Mouse (Mus musculus): Measurements from ENCODE around the gene Fmnl1. TPM values are rescaled to one million over a fixed set of nuclear protein-coding genes. Genes with fewer than 3 reads are reported as not detected.

Gene Fmnl1
- 3.8 and 4.0 TPM in 2 replicates for polyA plus RNA-seq (2015; fragmentation: Nextera tagmentation; extraction: Ambion mirVana)

DNA sequence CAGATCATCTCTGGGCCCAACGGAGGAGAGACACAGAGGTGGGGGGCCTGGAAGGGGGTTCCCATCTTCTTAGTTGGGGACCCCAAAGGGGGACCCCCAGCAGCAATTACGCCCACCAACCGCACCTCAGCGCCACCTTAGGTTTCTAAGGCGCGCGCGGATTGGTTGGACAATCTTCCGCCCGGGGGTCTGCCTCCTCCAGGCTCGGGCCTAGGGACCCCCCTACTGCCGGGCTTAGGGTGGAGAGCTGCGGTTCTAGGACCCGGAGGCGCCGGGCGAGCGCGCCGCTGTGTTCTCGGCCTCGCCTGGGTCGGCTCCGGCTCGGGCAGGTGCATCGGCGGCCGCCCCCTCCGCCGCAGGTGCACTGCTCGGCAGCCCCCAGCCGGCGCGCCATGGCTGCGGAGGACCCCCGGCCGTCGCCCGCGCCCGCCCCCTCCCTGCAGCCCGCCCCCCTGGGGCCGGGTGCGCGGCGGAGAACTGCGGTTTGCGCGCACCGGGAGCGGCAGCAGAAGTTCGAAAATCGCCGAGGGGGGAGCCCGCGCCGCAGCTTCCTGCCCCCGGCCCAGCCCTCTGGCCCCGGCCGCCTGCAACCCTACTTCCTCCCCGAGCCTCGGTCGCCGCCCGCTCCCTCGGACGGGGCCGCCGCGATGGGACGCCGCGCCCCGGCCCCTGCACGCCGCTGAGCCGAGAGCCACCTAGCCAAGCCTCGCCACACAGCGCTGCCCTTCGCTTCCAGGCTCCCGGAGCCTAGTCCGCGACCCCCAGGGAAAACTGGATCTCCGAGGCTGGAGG is at the start of gene Fmnl1:
TSS of gene Fmnl1 (plus strand) at position 614 of the 792 bp plus-strand sequence.
- Histone ChIP-seq H3K4me3 (replicated peaks) (peak within 1 kb of the TSS; percentile 54), H3K27ac (no peak within 1 kb of the TSS), H3K36me3 (no peaks in the 10 kb centered on the region), H3K4me1 (peaks cover 9% of the 10 kb centered on the region), H3K27me3 (replicated peaks) (peaks cover 33% of the 10 kb centered on the region), H3K4me2 (peak within 1 kb of the TSS; percentile 96), H3K9me3 (no peaks in the 10 kb centered on the region), H3K9ac (peak within 1 kb of the TSS; percentile 39)
- under 1% methylated on average over 81 of the region's 84 CpGs for WGBS
- ATAC-seq (ENCODE audit: insufficient read depth, low FRiP score, low read depth): 0 out of 2 replicates have a peak, but pooled peaks have one; percentile 36

DNA sequence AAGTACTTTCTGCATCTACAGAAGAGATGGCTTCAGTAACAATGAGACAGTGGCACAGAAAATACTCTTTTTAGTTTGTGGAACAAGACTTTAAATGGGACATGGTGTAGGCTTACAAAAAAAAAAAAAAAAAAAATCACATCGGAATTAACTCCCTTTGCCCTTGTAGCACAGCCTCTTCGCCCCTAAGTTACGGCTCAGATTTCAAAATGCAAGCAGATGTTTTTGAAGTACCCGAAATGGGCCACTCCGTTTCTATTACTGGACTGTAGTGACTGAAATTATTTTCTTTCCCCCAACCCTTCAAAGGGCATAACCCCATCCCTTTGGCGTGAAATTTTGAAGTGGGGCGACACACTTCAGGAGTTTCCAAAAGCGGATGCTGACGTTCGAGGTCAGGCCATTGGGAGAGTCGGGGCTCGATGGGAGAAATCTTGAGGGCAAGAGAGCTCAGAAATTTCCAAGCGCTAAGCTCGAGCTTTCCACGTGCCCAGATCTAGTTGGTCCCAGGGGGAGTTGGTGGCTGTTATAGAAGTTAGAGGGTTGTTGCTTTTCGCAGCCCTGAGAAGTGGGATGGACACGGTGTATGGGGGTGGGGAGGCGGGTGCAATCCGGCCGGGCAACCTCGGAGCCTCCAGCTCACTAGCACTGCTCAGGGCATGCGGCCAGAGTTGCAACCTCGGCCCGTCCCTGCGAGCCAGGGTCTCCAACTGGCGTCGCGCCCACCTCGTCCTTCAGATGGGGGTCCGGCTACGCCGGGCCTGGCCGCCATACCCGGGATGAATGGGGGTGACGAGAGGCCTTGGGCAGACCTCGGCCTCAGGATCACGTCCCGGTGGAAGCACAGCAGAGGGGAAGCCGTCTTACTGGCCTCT is 39.0 kb upstream of the Fmnl1 start, which contains the start of gene Hexim2:
TSS of gene Hexim2 (plus strand) at position 729 of the 875 bp plus-strand sequence.
- Histone ChIP-seq H3K36me3 (no peaks in the 10 kb centered on the region), H3K9ac (peak within 1 kb of the TSS; percentile 99), H3K4me3 (replicated peaks) (peak within 1 kb of the TSS; percentile 92), H3K9me3 (no peaks in the 10 kb centered on the region), H3K27ac (peak within 1 kb of the TSS; percentile 97), H3K4me2 (peak within 1 kb of the TSS; percentile 70), H3K27me3 (replicated peaks) (no peaks in the 10 kb centered on the region), H3K4me1 (peaks cover 24% of the 10 kb centered on the region)
- peak; percentile 40; the same call in 1 of the 2 replicates for ATAC-seq (ENCODE audit: insufficient read depth, low FRiP score, low read depth)
- WGBS: under 1% methylated on average over 39 of the region's 39 CpGs

DNA sequence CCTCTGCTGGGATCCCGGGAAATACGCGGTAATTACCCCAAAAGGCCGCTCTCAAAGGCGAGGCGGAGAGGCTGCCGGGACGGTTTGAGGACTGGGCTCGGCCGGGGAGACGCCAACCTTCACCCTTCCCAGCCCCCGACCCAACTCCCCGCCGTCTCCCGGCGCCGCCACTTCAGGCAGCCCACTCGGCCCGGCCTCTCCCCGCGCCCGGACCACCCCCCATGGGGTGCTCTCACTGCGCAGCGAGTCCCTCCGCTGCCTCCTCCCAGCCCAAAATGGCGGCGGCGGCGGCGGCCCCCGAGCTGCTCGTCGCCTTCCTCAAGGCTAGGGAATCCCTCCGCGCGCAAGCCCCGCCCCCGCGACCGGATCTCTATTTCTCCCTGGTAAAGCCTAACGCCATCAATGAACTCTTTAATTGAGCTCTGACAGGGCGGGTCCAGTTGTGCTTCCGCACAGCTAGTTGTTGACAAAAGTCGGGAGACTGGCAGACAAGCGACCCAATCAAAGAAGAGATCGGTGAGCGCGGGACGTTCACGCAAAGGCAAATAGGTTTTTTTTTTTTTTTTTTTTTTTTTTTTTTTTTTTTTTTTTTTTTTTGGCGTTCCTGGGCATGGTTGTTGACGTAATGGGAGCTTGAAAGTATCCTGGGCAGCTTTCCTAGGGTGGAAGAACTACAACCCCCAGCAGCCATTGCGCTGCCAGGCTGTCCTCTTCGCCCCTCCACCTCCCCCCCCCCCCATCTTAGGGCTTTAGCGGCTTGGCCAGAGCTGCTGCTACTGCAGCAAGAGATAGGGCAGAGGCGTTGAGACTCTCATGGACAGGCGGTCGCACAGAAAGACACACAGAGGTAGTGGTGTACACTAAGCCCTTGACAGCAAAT is 38.1 kb upstream of the Fmnl1 start:
- H3K9me3 ChIP-seq: no peaks in the 10 kb centered on the region
- no peaks in the 10 kb centered on the region for H3K27me3 ChIP-seq (replicated peaks)
- no peaks in the 10 kb centered on the region for H3K36me3 ChIP-seq
- under 1% methylated on average over 48 of the region's 58 CpGs for WGBS
- H3K9ac ChIP-seq: peak overlapping the region; percentile 99
- H3K27ac ChIP-seq: peak overlapping the region; percentile 97
- peaks cover 24% of the 10 kb centered on the region for H3K4me1 ChIP-seq
- H3K4me3 ChIP-seq (replicated peaks): peak overlapping the region; percentile 92
- H3K4me2 ChIP-seq: peak overlapping the region; percentile 70
- ATAC-seq (ENCODE audit: insufficient read depth, low FRiP score, low read depth): peak; percentile 93

DNA sequence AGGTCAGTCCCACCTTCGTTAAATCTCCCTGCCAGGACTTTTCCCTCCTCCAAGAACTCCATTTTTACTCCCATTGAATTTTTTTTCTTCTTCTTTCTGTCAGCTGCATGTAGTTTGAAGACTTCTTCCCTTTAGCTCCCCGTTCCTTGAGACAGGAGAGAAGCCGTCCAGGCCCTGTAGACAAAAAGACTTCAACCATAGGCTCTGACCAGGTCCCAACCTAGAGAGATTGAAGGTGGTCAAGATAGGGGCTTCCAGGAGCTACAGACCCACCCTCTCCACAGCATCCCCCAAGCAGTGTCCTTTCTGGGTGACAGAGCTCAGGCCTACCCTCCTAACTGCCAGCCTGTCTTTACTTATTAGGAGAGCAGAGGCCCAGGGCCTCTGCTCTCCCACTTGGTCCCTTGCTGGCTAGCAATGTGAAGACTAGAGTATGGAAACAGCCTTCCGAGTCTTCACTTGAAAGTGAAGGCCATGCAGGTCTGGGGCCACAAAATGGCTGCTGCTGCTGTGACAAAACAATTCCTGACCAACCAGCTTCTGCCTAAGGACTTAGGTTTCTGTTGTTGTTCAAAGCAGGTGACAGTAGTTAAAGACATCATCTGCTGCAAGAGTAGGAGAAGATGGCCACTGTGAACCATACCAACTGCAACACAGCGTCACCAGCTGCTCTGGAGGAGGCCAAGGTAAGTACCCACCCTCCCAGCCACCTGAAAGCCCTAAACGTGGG is 37.3 kb upstream of the Fmnl1 start:
- Histone ChIP-seq H3K9ac (peak overlapping the region; percentile 29; the same call in 1 of the 2 replicates), H3K4me3 (replicated peaks) (peak overlapping the region; percentile 28), H3K27me3 (replicated peaks) (no peaks in the 10 kb centered on the region), H3K9me3 (no peaks in the 10 kb centered on the region), H3K4me2 (peak overlapping the region; percentile 52), H3K36me3 (peaks cover 3% of the 10 kb centered on the region; the same call in 1 of the 2 replicates), H3K4me1 (peaks cover 24% of the 10 kb centered on the region), H3K27ac (peak overlapping the region; percentile 80)
- ATAC-seq (ENCODE audit: insufficient read depth, low FRiP score, low read depth): no peak
- 49% methylated on average over 6 of the region's 6 CpGs for WGBS

DNA sequence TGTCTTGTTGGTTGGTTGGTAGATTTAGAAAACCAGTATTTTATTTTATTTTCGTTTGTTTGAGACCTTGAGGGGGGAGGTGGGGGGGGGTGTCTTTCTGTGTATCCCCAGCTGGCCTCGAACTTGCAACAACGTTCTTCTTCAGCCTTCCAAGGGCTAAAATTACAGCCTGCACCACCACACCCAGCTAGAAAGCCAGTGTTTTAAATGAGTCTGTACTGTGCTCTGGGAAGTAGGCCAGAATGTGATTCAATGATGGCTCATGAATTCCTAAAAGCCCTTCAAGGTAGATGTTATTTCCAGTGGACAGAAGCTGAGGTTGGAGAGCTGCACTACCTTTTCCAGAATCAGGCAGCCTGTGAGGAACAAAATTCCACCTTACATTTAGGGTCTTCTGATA is 36.7 kb upstream of the Fmnl1 start:
- ATAC-seq (ENCODE audit: insufficient read depth, low FRiP score, low read depth): no peak
- no peaks in the 10 kb centered on the region for H3K9me3 ChIP-seq
- no peaks in the 10 kb centered on the region for H3K27me3 ChIP-seq (replicated peaks)
- H3K9ac ChIP-seq: no peak overlapping the region
- peak overlapping the region; percentile 80; the same call in 1 of the 2 replicates for H3K27ac ChIP-seq
- H3K36me3 ChIP-seq: peaks cover 6% of the 10 kb centered on the region; the same call in 1 of the 2 replicates
- peaks cover 24% of the 10 kb centered on the region for H3K4me1 ChIP-seq
- H3K4me3 ChIP-seq (replicated peaks): no peak overlapping the region
- WGBS: 70% methylated on average over 3 of the region's 3 CpGs
- no peak overlapping the region for H3K4me2 ChIP-seq

DNA sequence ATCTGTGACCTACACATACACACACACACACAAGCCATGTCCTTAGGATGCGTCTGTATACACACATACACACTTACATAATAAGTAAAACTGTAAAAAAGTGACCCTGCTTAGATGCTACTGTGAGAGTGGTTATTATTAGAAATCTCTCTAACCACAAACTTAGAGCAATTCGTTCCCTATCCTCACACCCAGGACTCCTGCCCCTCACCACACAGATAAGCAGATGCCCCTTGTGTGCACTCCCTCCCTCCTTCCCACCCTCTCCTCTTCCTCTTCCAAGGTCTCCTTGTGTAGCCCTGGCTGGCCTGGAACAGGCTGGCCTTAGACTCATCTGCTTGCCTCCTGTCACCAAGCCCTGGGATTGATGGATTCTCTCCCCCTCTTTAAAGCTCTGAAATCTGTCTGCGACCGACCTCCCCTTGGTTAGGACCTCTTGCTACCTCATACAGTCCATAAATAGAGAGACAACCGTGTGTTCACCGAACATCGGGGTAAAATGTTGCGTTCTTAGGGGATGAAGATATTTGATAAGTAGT is 34.8 kb upstream of the Fmnl1 start:
- Histone ChIP-seq H3K27ac (no peak overlapping the region), H3K4me3 (replicated peaks) (no peak overlapping the region), H3K9me3 (no peaks in the 10 kb centered on the region), H3K9ac (no peak overlapping the region), H3K36me3 (peaks cover 6% of the 10 kb centered on the region; the same call in 1 of the 2 replicates), H3K27me3 (replicated peaks) (no peaks in the 10 kb centered on the region), H3K4me1 (peaks cover 21% of the 10 kb centered on the region), H3K4me2 (no peak overlapping the region)
- WGBS: 77% methylated on average over 8 of the region's 8 CpGs
- ATAC-seq (ENCODE audit: insufficient read depth, low FRiP score, low read depth): no peak

DNA sequence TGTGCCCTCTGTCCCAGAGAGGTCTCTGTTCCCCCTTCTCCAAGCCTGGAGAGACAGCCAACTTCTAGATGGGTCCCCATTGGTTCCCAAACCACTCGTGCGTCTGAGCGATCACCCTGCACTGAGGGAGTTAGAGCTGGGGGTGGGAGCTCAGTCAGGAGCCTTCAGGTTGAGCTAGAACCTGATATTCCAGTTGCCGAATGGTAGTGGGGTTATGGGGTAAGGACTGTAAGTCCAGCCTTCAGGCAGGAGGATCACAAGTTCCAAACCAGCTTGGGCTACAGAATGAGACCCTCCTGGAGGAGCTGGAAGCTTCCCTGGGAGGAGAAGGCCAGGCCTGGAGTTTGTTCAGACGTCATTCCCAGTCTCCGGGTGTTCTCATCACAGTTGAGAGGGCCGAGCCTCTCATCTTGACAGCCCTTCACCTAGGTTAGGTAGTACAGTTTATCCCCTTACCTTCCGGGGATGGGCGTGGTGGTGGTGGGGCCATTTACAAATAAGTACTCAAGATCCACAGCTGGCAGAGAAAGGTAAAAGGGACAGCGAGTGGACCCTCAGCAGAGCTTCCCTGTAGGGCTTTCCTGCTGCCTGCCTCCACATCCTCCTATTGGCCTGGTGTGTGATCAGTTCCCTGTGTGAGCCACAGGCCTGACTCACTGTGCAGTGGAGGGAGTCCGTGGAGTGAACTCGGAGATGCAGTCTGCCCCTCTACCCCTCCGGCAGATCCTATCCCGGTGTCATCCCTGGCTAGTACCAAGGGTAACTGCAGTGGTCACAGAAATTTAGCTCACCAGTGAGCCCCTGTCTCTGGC is 30.8 kb upstream of the Fmnl1 start:
- no peak overlapping the region for H3K4me3 ChIP-seq (replicated peaks)
- H3K9me3 ChIP-seq: no peaks in the 10 kb centered on the region
- peaks cover 38% of the 10 kb centered on the region for H3K4me1 ChIP-seq
- 73% methylated on average over 14 of the region's 14 CpGs for WGBS
- H3K4me2 ChIP-seq: no peak overlapping the region
- H3K27ac ChIP-seq: peak overlapping the region; percentile 91
- no peak overlapping the region for H3K9ac ChIP-seq
- H3K36me3 ChIP-seq: peaks cover 6% of the 10 kb centered on the region; the same call in 1 of the 2 replicates
- ATAC-seq (ENCODE audit: insufficient read depth, low FRiP score, low read depth): no peak
- no peaks in the 10 kb centered on the region for H3K27me3 ChIP-seq (replicated peaks)

DNA sequence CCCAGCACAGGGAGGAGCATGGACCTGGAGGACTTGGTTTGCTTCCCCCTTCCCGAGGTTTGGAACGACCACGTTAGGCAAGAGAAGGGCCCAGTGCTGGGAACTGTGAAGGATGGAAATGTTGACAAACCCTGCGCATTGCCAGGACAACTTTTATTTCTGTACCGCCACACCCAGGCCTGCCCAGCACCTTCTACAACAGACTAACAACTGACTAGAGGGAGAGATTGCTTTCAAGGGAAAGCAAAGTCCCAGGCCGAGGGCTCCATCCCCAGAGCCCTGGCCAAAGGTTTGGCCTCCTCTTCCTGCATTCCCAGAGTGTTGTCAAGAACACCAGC is 30.2 kb upstream of the Fmnl1 start:
- Histone ChIP-seq H3K27me3 (replicated peaks) (no peaks in the 10 kb centered on the region), H3K9ac (no peak overlapping the region), H3K4me1 (peaks cover 38% of the 10 kb centered on the region), H3K9me3 (no peaks in the 10 kb centered on the region), H3K36me3 (peaks cover 6% of the 10 kb centered on the region; the same call in 1 of the 2 replicates), H3K27ac (peak overlapping the region; percentile 91), H3K4me3 (replicated peaks) (no peak overlapping the region), H3K4me2 (no peak overlapping the region)
- 31% methylated on average over 6 of the region's 6 CpGs for WGBS
- ATAC-seq (ENCODE audit: insufficient read depth, low FRiP score, low read depth): no peak

DNA sequence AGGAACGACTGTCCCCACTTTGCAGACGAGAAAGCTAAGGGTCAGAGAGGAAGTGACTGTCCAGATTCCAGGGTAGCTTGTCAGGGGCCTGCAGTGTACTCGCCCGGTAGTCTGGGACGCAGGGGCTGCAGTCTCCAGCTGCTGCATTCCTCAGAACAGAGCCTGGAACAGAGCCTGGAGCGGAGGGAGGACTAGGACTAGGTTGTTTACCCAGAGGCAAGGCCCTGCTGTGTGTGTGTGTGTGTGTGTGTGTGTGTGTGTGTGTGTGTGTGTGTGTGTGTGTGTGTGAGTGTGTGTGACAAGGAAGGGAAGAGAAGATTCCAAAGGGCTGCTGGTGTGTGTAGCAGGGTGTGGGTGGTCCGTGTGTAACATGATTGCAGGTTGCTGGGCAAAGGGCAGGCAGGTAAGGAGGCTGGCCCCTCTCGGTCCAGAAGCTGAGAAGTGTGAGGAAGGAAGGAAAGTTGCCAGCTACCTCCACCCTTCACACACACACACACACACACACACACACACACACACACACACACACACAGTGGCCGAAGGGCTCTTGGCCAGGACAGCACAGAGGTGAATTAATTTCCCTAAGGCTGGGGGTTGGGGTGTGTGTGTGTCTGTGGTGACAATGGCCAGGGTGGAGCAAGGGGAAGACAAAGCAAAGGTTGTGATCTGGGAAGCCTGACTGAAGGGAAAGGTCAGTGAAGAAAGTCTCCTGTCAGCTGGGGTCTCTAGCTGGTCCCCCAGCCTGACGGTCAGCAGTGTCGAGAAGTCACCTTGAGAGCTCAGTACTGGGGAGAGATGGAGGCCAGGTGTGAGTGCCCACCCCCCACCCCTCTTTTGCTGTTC is 29.6 kb upstream of the Fmnl1 start:
- Histone ChIP-seq H3K9me3 (no peaks in the 10 kb centered on the region), H3K27ac (peak overlapping the region; percentile 91), H3K4me3 (replicated peaks) (no peak overlapping the region), H3K27me3 (replicated peaks) (no peaks in the 10 kb centered on the region), H3K36me3 (peaks cover 6% of the 10 kb centered on the region; the same call in 1 of the 2 replicates), H3K4me1 (peaks cover 38% of the 10 kb centered on the region), H3K9ac (no peak overlapping the region), H3K4me2 (peak overlapping the region; percentile 30; the same call in 1 of the 2 replicates)
- 15% methylated on average over 11 of the region's 11 CpGs for WGBS
- peak; percentile 75 for ATAC-seq (ENCODE audit: insufficient read depth, low FRiP score, low read depth)
